Mouse (Mus musculus) kidney, adult 11 months (tissue): ENCODE data around the gene Gpr183.

Source experiments
- DNase-seq: peaks from one replicate; pipeline ENCODE4 v3.0.0; 2022

Gpr183 gene

DNA sequence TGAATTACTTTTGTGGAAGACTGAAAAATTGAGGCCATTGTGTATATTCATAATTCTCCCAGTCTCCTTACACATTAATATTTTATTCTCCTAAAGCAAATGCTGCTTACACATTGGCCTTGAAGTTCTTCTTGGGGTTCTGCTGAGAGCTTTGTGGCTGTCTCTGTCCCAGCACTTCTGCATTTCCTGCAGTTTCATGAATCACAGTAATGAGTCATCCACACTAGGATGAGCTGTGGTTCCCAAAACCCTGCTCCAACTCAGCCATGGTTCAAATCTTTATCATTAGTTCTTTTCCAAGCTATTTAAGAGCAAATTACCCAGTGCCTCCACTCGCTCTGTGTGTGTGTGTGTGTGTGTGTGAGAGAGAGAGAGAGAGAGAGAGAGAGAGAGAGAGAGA, 22.3 kb upstream of the Gpr183 start:
- no peak for DNase-seq

DNA sequence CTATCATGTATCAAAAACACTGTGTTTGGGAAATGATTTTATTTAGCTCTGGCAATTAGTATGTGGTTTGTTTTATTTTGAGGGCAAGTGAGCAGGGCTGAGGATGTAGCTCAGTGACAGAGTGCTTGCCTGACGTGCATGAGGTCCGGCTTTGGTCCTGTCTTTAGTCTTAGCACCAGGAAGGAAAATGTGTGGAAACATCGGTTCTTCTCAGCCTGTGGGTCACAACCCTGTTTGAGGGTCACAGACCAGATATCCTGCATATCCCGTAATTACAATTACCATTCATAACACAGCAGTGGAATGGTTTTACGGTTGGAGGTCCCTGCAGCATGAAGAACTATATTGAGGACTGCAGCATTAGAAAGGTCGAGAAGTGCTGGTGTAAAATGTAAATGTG, 21.0 kb upstream of the Gpr183 start:
- DNase-seq = no peak

DNA sequence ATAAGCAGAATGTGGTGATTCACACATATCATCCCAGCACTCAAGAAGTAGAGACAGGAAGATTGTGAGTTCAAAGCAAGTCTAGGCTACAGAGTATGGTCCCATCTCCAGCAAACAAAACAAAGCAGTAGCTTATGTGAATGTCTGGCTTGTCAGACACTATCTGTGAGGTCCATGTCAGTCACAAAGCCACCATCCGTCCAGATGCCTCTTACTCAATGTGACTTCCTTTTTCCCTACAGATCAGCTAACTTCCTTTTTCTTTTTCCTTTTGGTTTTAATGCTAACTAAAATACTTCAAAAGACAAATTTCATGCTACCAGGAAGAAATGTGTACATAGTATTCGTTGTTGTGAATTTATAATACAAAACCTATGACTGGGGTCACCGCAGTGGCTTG, 20.5 kb upstream of the Gpr183 start:
- no peak for DNase-seq

DNA sequence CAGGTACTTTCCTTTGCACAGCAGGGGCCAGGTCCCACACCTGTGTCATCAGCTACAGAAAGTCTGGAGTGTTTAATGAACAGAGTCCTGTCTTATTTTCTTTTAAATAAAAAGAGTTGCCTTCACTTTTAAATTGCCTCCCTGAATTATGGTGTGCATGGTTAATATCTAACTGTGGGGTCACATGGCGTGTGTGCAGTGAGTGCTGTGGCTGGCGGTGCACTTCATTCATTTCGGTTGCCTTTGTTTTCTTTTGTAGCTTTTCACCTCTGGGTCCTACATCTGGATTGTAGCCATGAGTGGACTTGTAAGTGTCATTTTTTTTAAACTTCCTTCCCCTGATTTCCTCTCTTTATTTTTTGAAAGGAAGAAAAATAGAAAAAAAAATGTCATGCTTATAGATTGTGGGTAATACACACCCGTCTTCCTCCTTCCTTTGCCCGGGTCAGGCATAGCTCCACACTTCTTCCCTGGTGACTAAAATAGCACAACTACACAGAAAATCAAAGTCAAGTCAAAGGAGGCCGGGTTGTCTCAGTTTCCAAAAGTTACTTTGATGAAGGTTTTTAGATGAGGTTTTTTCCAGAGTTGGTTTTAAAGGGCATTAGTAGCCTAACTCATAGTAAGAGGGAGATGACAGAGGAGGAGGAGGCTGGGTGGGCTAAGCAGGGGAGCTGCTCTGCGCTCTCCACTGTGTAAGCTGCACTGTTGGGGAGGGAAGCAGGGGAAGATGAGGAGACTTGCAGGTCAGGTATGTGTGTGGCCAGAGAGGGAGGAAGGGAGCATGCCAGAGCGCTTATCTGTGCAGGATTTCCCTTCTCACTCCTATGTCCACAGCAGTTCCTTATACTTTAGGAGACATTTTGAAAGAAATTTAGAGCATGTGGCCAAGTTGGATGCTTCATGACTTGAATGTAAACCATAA, 18.3 kb upstream of the Gpr183 start:
- no peak for DNase-seq

DNA sequence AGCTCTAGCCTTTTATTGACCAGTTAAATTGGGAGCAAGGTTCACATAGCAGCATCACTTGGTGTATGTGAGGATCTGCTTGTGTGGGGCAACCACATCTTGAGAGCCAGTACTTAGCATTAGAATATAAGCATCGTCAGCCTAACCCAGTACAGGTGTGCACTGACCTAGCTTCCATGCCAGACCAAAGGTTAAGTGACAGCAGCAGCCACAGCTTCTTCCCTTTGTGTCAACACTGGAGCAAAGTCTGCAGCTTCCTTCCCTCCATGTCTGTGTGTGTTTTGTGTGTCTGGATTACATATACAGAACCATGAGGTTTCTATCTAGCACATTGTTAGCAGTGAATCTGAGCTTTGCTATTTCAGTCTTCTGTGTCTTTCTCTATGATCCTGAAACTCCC, 16.5 kb upstream of the Gpr183 start:
- no peak for DNase-seq

DNA sequence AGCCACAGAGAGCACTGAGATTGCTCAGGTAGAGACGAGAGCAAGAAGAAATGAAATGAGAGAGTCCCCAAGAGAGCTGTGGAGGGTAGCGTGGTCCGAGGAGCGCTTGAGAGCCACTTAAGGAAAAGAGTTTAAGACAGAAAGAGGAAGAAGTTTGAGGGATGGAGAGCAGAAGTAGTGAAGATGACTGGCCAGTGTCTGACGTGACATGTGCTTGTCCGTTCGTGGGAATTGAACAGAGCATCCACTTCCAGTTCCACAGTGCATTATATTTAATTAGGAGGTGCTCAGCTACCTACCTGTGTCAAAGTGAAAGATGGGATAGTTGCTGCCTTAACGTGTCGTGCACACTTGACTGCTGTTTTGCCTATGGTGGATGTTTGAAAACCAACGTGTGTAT, 8.1 kb upstream of the Gpr183 start:
- DNase-seq = no peak

DNA sequence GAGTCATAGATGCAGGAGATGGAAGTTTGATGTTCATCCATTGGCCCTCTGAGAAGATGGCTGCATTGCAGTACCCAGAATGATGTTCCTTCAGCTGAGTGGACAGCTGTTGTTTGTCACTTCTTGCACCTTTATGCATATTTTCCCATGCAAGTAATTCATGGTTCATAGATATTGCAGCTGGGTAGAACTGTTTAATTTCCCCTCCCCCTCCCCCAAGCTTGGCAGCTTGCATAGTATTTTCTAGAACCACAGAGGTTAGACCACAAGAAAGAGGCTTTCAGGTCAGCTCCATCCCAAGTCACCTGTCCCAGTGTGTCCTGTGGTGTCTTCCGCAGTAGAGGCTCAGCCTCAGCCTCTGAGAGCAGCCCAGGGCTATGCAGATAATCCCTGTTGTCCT, 5.4 kb upstream of the Gpr183 start:
- DNase-seq = no peak

DNA sequence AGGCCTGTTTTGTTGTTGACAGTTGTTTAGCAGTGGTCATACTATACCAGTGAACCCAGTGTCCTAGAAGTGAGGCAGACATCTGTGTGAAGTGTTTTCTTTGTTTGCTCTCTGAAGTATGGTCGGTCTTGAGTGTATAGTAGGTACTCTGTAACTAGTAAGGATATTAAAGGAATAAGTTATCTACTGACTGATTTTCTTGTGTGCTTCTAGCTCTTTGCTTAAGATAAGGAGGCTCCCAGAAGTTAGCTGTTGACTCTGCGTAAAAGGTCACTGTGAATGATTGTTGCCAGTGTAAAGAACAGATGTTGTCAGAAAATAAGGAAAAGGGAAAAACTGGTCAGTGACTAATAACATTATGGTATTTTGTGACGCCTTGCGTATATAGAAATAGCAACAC, 2.1 kb upstream of the Gpr183 start:
- no peak for DNase-seq

DNA sequence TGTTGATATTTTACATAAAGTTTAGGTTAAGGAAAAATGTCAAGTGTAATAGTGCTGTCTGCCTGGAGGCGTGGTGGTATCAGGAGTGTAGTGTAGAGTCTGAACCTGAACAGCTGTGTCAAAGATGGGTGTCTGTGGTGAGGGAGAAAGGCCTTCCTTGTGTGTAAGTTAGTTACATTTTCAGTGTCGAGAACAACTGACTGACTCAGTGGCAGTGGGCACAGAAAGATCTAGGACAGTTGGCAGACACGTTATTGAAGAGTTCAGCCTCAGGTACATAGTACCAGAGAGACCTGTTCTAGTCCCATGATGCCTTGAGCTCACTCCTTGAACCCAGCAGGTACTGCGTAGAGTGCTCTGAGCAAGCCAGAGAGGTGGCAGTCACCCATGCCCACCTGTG, 466 bp upstream of the Gpr183 start:
- DNase-seq = no peak

DNA sequence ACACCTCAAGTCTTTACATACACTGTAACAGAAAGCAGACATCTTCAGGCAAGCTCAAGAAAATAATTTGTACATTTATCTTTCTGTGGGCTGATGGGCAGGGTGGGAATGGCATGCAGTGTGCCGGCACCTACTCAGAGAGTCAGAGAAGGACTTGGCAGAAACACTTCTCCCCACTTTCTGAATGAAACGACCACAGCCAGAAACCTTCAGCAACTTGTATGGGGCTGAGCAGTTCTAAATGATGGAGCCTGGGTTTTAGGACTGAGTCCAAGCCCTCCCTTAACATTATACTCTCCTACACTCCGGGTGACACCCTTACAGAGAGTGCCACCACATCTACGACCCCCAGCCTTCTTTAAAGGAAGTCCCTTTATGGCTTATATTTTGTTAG, 1.1 kb downstream of the Gpr183 start:
- no peak for DNase-seq

DNA sequence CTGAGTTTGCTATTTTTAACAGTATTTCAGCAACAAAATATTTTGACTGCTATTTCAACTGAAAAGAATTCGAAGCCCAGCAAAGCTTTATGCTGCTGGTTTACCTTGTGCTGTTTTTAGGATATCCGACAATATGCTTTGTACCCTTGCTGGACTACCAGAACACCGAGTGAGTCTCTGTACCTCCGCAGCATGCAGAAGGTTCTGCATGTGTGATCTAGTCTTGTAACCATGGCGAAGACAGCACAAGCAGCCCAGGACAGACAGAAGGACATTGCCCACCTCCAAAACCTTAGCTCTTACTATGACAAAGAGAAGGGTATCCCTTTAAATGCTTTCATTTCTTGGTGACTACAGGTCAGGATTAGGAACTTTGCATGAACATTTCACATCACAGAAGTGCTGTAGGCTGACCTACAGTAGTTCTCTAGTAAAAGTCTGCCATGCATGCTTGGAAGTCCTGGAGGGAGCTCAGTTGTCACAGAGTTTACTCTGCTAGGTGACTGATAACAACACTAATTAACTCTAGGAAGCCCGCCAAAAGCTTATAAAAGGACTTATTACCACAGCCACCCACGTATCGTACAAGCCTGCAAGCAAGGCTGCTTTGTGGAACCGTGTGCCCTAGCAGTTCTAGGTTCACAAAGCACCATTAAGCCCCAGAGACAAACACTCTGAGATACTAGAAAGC, 1.6 kb downstream of the Gpr183 start:
- DNase-seq = no peak

DNA sequence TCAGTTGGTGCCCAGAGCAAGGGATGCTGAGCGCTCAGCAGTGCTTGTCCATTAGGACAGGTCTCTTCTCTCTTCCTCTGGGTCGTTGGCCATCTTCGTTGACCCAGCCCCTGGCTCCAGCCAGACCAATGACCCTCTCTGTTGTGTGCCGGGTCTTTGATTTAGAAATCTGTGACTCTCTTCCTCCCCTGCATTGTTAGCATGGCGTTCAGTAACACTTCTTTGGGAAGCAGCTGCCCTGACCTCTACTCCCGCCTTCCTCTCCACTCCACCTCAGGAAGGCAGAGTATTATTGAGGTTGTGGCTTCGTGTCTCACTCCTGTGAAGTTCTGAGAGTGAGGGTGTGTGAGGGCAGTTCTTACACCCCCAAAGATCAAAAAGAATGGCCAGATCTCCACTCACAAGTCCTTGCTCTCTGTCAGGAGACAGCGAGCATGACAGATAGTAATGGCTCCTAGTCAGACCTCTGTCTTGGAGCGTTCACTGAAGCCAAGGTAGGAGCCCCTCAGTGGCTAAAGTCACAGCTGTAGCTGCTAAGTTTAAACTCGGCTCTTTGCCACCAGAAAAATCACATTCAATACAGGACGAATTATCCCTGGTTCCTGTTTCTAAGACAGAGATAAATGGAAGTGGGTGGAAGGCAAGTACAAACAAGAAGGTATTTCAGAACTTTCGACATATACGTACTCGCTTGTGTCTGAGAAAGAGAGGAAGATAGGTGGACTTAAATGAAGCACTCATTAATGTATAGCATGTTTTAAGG, 2.7 kb downstream of the Gpr183 start:
- DNase-seq = no peak

DNA sequence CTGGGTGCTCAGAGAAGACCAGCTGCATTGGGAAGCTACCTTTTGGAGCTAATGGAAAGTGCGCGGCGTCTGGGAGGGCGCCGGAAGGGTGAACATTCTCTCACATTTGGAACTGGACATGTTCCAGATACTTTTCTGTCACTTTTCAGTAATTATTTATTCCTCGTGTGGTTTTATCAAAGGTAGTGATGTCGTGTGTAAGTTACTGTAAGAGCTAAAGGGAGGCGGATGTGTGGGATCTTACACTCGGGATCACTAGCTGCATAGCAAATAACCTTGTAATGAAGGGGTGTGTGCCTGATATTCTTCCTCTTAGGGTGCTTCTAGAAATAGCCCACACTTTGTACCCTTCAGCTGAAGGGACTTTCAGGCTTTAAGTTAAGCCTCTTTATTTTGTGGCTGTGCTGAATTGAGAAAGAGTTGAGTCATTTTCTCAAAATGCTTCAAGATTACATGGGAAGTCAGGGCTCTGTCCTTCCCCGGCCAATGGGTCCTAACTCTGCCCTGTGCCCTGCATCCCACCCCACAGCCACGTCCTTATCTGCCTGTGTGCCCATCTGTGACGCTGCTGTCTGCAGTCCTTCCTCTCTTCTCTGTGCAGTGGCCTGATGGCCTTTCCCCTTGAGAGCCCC, 3.4 kb downstream of the Gpr183 start:
- no peak for DNase-seq

DNA sequence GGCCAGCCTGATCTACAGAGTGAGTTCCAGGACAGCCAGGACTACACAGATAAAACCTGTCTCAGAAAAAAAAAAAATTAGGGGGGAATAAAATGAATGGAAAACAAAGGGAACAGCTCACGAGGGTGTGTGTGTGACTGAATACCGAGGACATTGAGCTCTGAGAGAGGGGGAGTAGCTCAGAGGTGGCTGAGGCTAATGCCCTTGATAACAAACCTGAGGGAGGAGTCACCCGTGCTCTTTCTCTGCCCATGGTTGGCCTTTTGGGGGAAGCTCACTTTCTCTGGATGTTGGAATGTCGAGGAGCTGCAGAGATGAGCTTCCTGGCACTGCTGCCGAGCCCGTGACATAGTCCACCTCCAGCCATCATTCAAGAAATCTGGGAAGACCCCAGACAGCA, 4.0 kb downstream of the Gpr183 start:
- no peak for DNase-seq

DNA sequence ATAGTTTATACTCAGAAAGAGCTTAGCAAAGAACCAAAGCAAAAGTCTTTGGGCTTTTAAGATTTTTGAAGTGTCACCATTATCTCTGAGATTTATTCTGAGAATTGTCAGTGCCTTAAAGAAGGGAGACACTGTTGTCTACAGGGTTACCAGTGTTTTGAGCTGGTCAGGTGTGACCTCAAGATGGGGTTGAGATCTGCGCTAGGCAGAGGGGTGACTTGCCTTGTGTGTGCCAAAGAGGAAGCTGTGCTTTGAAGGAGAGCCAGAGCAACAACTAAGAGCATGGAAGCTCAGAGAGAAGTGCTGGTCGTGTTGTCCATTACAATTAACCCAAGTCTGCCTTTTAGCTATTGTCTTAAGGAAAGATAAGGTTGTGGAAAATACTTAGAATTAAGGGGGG, 4.5 kb downstream of the Gpr183 start:
- no peak for DNase-seq

DNA sequence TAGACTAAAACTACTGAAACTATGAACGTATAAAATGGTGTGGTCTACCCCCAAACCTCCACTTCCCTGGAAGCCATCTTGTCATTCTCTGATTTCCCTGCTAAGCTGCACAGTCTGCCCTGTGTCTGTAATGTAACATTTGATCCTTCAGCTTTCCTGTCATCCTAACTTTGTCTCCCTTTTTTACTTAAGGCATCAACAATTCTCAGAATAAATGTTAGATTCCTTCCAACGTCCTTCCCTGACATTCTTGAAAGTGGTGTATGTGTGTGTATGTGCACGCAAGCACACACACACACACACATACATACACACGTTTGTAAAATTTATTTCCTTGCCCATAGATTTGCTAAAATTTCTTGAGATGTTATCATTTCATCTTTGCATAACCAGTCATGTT, 5.0 kb downstream of the Gpr183 start:
- no peak for DNase-seq

DNA sequence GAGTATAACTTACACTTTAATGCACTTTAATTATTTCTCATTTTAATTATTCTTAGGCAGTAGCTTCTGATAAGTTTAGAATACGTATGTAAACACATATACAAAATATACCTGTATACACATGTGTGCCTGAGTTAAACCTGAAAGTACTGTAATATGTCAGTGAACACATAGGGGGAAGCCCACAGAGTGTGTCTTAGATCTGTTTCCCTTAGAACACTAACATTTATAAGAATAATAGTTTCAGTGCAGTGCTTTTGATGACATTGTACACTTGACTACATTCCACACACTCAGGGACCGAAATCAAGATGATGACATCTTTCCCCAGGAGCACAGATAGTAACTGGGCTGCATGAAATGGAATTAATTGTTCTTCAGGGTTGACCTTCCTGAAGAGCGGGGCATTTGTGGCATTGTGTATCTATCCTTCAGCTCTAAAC, 5.4 kb downstream of the Gpr183 start:
- DNase-seq = no peak

DNA sequence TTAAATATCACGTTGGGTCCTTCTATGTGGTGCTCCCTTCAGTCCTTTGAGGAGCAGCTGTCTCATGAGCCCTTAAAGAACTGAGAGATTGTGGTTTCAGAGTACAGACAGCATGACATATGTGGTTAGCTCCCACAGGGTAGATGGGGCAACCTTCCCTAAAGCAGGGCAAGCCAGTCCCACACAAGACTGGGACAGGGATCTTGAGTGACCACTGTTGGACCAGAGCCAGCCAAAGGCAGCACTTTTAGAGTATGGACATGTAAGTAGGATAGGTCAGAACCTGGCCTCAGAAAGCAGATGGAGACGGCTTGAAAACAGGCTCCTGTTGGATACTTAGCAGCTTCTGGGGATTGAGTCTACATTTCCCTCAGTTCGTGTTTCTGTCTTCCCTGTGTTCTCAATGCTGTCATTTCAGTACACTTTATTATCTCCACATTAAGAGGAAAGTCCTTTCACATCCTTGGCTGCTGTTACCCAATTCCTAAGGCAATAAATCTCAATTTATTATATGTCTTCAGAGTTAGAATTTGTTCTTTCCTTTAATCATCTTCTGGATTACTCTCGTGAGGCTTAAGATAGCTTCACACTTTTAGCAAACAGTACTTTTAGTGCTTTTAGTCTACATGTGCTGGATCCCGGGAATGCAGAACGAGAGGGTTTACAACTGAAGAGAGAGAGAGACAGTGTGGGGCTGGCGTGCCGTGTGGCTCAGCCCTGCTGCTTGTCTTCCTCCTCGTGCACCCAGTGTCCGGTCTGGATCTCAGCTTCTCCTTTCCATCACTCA, 6.1 kb downstream of the Gpr183 start:
- no peak for DNase-seq

DNA sequence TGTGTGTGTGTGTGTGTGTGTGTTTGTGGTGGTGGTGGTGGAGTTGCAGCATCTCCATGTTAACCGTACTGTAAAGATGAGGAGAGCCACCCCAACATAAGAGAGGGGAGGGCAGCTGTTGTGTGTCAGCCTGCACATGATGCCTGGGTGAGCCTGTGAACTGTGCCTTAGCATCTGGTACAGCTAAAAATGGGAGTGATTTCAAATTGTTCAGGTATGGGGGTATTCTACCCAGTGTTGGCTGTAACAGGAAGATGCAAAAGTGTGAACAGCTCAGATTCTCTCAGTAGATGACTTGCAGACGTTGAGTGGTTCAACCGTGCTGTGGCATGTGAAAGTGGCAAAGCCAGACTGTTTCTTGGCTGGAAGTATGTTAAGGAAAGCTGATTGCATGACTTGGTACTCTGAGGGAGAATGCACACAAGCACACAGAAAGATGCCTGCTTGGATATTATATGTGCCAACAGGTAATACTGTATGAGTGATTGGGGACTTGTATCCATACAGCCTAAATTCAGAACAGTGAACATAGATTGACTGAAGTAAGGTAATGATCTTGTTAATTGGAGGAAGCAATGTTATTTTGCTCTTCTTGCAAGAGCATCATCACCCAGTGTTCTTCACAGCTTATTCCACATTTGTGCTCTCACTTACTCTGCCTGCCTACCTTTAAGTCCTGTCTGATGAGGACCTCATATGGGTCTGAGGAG, 6.8 kb downstream of the Gpr183 start:
- no peak for DNase-seq

DNA sequence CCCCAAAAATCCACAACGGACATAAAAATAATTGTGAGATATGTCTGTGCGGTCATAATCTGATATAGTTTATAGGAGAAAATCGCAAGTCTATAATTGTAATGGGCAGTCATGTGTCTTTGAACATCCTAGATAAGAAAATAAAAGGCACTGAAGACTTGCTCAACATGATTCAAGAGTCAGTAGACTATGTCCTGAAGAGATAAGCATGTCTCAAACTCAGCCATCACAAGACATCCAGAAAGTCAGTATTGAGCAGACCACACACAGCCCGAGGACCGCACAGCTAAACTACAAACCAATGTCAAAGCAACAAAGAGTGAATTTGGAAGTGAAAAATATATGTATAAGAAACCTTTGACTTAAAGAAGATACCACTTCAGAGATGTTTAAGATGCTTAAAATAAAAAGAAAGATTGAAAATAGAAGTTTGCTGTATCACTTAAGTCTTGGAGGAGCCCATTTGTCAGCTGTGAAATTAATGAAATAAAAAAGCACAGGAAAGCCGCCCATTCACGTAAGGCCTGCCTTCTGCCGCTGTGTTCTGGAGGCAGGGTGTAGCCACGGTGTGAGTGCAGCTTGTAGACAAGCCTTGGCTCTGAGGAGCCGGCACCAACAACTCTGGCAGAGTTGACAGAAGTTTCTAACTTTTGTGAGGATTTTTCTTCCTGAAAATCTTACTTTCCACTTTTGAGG, 7.7 kb downstream of the Gpr183 start:
- no peak for DNase-seq

DNA sequence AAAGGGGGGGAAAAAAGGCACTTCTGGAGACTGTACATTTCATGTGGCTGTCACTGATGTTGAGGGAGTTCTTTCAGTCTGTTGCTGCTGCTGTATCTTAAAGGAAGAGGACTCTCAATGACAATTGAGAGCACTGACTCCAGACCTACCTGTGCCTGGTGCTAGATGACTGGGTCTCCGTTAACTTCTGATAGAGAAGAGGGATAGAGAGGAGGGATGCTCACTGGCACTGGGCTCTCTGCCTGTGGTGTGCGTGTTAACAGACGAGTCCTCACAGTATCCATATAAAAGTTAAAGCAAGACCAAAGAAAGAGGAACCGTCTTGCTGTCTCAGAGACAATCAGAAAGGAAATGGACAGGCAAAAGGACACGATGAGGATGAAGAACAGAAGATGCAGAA, 8.7 kb downstream of the Gpr183 start:
- no peak for DNase-seq
